Mouse (Mus musculus): ENCODE results near the gene Fcgr1. TPM values are rescaled to one million over a fixed set of nuclear protein-coding genes. Genes with fewer than 3 reads are reported as not detected.
"Not testable (repeated sequence)": the region's sequence is repeated elsewhere in the genome, so short reads cannot be mapped to it uniquely, and the experiment has no call there.

Gene Fcgr1
- polyA plus RNA-seq, 1 experiment from 2014 or later = 1.1 TPM

DNA sequence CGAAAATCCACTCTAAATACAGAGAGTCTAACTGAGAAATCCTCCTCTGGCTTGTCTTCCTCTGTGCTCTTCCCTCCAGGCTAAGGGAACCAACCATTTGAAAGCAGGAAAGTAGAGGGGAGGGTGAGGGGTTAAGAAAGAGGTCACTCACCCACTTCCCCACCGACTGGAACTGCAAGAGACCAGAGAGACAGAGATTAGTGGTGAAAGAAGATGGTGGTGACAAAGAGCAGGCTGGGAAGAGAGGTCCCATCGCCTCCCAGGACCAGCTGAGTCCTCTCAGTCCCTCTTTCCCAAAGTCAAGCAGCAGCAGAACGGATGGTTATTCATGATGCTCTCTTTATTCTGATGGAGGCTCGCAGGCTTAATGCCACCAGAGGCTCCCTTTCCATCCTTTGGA, 401 bp downstream of the Fcgr1 start:
- Histone ChIP-seq H3K4me2 (no peak overlapping the region), H3K9me3 (replicated peaks) (no peaks in the 10 kb centered on the region)
- WGBS = 35% methylated on average over 5 of the region's 5 CpGs

GRCm38 (mm10) chr3:96292641-96293040, 1.1 kb downstream of the Fcgr1 start:
- no peak for ATAC-seq (replicated peaks; ENCODE audit: insufficient number of reproducible peaks, insufficient read depth, low FRiP score, low read depth)
- 0 out of 2 replicates have a peak, but pooled peaks cover 4% of the 10 kb centered on the region for H3K27me3 ChIP-seq
- no peak overlapping the region for H3K4me3 ChIP-seq
- H3K4me2 ChIP-seq = no peak overlapping the region
- no peak overlapping the region for H3K9ac ChIP-seq
- 57% methylated on average over 6 of the region's 6 CpGs for WGBS
- H3K36me3 ChIP-seq = no peaks in the 10 kb centered on the region
- H3K27ac ChIP-seq = no peak overlapping the region
- no peaks in the 10 kb centered on the region for H3K4me1 ChIP-seq (replicated peaks)
- H3K9me3 ChIP-seq (replicated peaks) = no peaks in the 10 kb centered on the region

More for the DNA sequence above, 401 bp downstream of the Fcgr1 start:
- Histone ChIP-seq H3K4me1 (replicated peaks) (no peaks in the 10 kb centered on the region), H3K27ac (no peak overlapping the region), H3K36me3 (no peaks in the 10 kb centered on the region), H3K27me3 (0 out of 2 replicates have a peak, but pooled peaks cover 4% of the 10 kb centered on the region), H3K9ac (no peak overlapping the region), H3K4me3 (no peak overlapping the region)
- no peak for ATAC-seq (replicated peaks; ENCODE audit: insufficient number of reproducible peaks, insufficient read depth, low FRiP score, low read depth)

DNA sequence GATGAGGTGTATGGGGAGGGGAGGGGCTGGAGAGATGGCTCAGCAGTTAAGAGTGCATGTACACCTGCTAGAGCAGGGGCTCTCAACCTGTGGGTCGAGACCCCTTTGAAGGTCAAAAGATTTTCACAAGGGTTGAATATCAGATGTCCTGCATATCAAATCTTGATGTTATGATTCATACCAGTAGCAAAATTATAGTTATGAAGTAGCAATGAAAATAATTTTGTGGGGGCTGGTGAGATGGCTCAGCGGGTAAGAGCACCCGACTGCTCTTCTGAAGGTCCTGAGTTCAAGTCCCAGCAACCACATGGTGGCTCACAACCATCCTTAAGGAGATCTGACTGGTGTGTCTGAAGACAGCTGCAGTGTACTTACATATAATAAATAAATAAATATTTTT, 3.0 kb downstream of the Fcgr1 start:
- H3K4me3 ChIP-seq; H3K9ac ChIP-seq; H3K9me3 ChIP-seq (replicated peaks); H3K4me1 ChIP-seq (replicated peaks); H3K4me2 ChIP-seq; H3K36me3 ChIP-seq; H3K27ac ChIP-seq; ATAC-seq (replicated peaks; ENCODE audit: insufficient number of reproducible peaks, insufficient read depth, low FRiP score, low read depth); H3K27me3 ChIP-seq: not testable (repeated sequence)
- 87% methylated on average over 3 of the region's 3 CpGs for WGBS

DNA sequence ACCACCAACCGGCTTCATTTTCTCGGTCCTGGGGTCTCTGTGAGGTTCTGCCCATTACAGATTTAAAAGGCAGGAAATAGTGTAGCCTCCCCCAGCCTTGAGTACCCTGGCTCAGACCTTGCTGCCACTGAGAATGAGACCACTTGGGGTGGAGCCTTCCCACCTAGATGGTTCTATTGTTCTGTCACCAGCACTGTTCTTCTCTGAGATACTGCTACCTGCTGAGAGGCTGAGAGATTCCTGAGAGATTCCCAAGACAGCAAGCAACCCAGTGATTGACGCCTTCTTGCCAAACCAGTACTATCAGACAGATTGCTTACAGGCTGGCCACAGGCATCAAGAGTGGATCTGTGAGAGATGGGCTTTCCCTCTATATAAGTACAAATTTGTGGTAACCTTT, 4.6 kb downstream of the Fcgr1 start:
- peaks cover 10% of the 10 kb centered on the region; the same call in 1 of the 2 replicates for H3K27me3 ChIP-seq
- no peaks in the 10 kb centered on the region for H3K9me3 ChIP-seq (replicated peaks)
- peaks cover 2% of the 10 kb centered on the region; the same call in 1 of the 2 replicates for H3K4me1 ChIP-seq (replicated peaks)
- H3K27ac ChIP-seq = no peak overlapping the region
- no peak overlapping the region for H3K9ac ChIP-seq
- WGBS = 72% methylated on average over 3 of the region's 3 CpGs
- no peak overlapping the region for H3K4me3 ChIP-seq
- no peak overlapping the region for H3K4me2 ChIP-seq
- no peak for ATAC-seq (replicated peaks; ENCODE audit: insufficient number of reproducible peaks, insufficient read depth, low FRiP score, low read depth)
- no peaks in the 10 kb centered on the region for H3K36me3 ChIP-seq

DNA sequence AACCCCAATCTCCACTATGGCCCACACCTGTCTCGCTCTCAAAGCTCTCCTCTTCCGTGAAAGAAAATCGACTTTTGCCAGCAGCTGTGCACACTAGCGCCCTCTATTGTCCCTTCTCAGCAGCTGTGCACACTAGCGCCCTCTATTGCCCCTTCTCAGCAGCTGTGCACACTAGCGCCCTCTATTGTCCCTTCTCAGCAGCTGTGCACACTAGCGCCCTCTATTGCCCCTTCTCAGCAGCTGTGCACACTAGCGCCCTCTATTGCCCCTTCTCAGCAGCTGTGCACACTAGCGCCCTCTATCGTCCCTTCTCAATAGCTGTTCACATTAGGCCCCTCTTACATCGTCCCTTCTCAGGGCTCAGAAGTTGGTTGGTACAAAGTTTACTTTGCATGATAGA, 6.4 kb downstream of the Fcgr1 start:
- not testable (repeated sequence) for H3K9ac ChIP-seq; H3K4me1 ChIP-seq (replicated peaks); H3K4me3 ChIP-seq; H3K36me3 ChIP-seq; H3K4me2 ChIP-seq; H3K9me3 ChIP-seq (replicated peaks); H3K27ac ChIP-seq; ATAC-seq (replicated peaks; ENCODE audit: insufficient number of reproducible peaks, insufficient read depth, low FRiP score, low read depth)
- WGBS = 87% methylated on average over 11 of the region's 11 CpGs
- H3K27me3 ChIP-seq = peaks cover 19% of the 10 kb centered on the region

DNA sequence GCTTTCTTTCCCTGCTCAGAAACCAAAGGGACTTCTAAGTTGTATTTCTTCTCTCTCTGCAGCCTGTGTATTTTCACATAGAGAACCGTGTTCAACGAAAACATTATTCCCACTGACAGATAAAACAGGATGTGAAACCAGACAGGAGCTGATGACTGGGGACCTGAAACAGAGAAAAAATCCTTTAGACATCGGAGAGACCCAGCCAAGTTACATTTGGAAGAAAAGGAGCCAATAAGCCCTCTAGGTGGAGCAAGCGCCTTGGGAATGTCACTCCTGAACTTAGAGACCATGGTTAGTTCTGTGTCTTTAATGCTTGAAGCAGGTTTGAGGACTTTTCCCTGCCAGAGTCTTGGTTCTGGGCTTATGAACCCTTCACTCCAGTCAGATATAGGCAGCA, 9.3 kb downstream of the Fcgr1 start:
- ATAC-seq (replicated peaks; ENCODE audit: insufficient number of reproducible peaks, insufficient read depth, low FRiP score, low read depth) = no peak
- no peaks in the 10 kb centered on the region for H3K36me3 ChIP-seq
- peak overlapping the region; percentile 8; the same call in 1 of the 2 replicates for H3K4me3 ChIP-seq
- peaks cover 19% of the 10 kb centered on the region for H3K27me3 ChIP-seq
- H3K27ac ChIP-seq = no peak overlapping the region
- no peak overlapping the region for H3K9ac ChIP-seq
- no peaks in the 10 kb centered on the region for H3K9me3 ChIP-seq (replicated peaks)
- H3K4me2 ChIP-seq = peak overlapping the region; percentile 39
- 13% methylated on average over 4 of the region's 4 CpGs for WGBS
- peaks cover 8% of the 10 kb centered on the region; the same call in 1 of the 2 replicates for H3K4me1 ChIP-seq (replicated peaks)

- H3K36me3 ChIP-seq = no peaks in the 10 kb centered on the region
- ATAC-seq (replicated peaks; ENCODE audit: insufficient number of reproducible peaks, insufficient read depth, low FRiP score, low read depth) = no peak
- no peak overlapping the region for H3K4me3 ChIP-seq
- peaks cover 16% of the 10 kb centered on the region for H3K4me1 ChIP-seq (replicated peaks)
- H3K9ac ChIP-seq = no peak overlapping the region
- no peak overlapping the region for H3K4me2 ChIP-seq
- H3K27ac ChIP-seq = no peak overlapping the region
- no peaks in the 10 kb centered on the region for H3K9me3 ChIP-seq (replicated peaks)
- WGBS = 49% methylated on average over 6 of the region's 6 CpGs
- H3K27me3 ChIP-seq = peaks cover 17% of the 10 kb centered on the region
Observed at GRCm38 (mm10) chr3:96280660-96281059, 13.1 kb downstream of the Fcgr1 start.

DNA sequence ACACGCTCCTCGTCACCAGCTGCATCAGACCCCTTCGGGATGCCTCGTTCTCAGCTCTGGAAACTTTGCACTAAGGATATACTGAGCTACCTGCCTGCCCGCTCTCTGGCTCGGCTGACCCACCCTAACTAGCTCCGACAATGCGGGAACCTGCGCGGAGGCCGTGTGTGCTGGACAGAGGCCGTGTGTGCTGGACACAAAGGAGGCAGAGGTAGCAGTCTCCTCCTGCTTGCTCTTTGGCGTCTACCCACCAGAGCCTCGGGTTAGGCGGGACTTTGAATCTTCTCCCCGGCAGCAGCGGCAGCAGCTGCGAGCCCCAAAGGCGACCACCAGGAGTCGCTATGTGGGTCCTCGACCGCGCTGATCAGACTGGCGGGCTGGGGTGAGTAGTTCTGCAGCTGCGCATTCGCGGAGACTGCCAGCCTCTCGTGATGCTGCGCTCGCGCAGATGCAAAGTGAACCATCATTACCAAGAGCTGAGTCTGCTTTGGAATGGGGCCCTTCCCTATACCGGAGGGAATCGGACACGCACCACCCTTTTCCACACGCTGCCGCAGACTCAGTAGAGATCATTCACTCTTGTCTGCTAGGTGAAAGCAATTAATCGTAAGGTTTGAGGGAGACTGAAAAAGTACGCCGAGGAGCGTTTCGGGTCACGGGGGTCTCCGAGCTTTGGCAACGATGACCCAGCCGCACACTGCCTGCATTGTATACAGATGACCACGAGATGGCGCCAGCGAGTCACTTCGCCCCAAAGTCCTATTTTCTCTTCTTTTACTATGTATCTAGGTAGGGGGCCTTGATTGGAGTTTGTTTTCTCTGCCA, 15.8 kb downstream of the Fcgr1 start:
- Histone ChIP-seq H3K4me1 (replicated peaks) (peaks cover 9% of the 10 kb centered on the region), H3K27ac (peak overlapping the region; percentile 77), H3K9ac (peak overlapping the region; percentile 50), H3K9me3 (replicated peaks) (no peaks in the 10 kb centered on the region), H3K4me2 (peak overlapping the region; percentile 81), H3K36me3 (no peaks in the 10 kb centered on the region), H3K27me3 (peaks cover 5% of the 10 kb centered on the region), H3K4me3 (peak overlapping the region; percentile 56)
- WGBS = under 1% methylated on average over 49 of the region's 49 CpGs
- peak; percentile 91 for ATAC-seq (replicated peaks; ENCODE audit: insufficient number of reproducible peaks, insufficient read depth, low FRiP score, low read depth)

DNA sequence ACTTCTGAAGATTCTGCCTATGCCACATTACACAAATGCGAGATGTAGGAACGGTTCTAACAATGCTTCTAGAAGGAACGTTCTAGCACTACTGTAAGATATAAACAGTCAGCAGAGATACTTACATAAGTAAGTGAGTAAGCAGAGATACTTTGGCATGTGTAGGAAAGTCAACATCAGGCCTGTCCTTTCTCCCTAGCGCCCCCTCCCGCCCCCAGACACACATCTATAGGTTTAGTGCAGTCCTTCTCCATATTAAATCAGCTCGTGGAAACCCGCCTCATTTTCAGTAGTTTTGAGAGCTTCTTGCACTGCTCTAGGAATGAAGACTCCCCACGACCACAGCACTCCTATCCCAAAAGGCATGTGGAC, 16.4 kb downstream of the Fcgr1 start:
- H3K4me3 ChIP-seq = peak overlapping the region; percentile 56

GRCm38 (mm10) chr3:96273591-96274465, 19.9 kb downstream of the Fcgr1 start:
- H3K27me3 ChIP-seq = peaks cover 4% of the 10 kb centered on the region; the same call in 1 of the 2 replicates
- WGBS = 76% methylated on average over 17 of the region's 17 CpGs
- no peak for ATAC-seq (replicated peaks; ENCODE audit: insufficient number of reproducible peaks, insufficient read depth, low FRiP score, low read depth)
- no peak overlapping the region for H3K4me3 ChIP-seq
- H3K4me2 ChIP-seq = no peak overlapping the region
- peaks cover 15% of the 10 kb centered on the region for H3K4me1 ChIP-seq (replicated peaks)
- no peak overlapping the region for H3K27ac ChIP-seq
- H3K9me3 ChIP-seq (replicated peaks) = no peaks in the 10 kb centered on the region
- H3K36me3 ChIP-seq = no peaks in the 10 kb centered on the region
- no peak overlapping the region for H3K9ac ChIP-seq

More for the DNA sequence above, 16.4 kb downstream of the Fcgr1 start:
- 17% methylated on average over 8 of the region's 8 CpGs for WGBS
- Histone ChIP-seq H3K9ac (peak overlapping the region; percentile 50), H3K9me3 (replicated peaks) (no peaks in the 10 kb centered on the region), H3K27me3 (peaks cover 4% of the 10 kb centered on the region; the same call in 1 of the 2 replicates), H3K27ac (peak overlapping the region; percentile 77), H3K4me1 (replicated peaks) (peaks cover 9% of the 10 kb centered on the region), H3K36me3 (no peaks in the 10 kb centered on the region), H3K4me2 (peak overlapping the region; percentile 81)
- ATAC-seq (replicated peaks; ENCODE audit: insufficient number of reproducible peaks, insufficient read depth, low FRiP score, low read depth) = peak; percentile 25; the same call in 1 of the 2 replicates

Data from heart, embryonic 15.5 days (tissue).